Mouse (Mus musculus): ENCODE data around the gene Acsm2. TPM values are rescaled to one million over a fixed set of nuclear protein-coding genes. Genes with fewer than 3 reads are reported as not detected.
"Not testable (repeated sequence)": the region's sequence is repeated elsewhere in the genome, so short reads cannot be mapped to it uniquely, and the experiment has no call there.

Gene Acsm2
- total RNA-seq, 4 experiments from 2014 or later: not detected

DNA sequence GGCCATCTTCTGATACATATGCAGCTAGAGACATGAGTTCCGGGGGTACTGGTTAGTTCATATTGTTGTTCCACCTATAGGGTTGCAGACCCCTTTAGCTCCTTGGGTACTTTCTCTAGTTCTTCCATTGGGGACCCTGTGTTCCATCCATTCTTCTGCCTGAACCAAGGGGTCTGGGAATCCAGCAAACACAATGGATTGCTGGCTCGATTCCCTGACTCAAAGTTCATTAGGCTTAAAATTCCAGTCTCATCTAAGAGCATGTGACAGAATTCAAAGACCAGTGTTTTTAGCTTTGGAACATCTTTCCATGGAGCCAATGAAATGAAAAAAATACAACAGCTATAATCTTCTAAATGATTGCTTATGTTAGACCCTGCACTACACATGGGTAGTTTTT lies 8.3 kb downstream of the Acsm2 start:
- not testable (repeated sequence) for DNase-seq (ENCODE audit: low spot score in 2 of 2)

DNA sequence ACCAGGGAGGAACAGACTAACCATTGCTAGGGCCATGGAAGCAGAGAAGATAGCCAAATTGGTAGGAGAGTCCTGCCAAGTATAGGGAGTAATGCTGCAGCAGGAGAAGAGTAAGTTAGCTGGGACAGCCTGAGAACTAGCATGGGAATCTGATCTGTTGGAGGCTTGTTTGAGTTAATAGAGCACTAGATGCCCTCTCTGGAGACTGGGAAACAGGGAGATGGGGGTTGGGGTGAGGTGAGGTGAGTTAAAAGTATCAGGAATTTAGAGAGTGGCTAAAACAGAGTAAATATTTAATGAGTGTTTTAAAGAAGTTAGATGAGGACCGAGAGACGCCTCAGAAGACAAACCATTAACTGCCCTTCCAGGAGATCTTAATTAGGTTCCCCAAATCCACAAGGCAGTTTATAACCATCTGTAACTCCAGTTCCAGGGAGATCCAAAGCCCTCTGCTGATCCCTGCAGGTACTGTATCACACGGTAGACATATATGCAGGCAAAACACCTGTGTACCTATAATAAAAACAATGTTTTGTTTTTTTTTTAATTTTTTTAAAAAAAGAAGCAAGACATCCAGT lies 40.5 kb downstream of the Acsm2 start:
- DNase-seq (ENCODE audit: low spot score in 2 of 2): no peak

DNA sequence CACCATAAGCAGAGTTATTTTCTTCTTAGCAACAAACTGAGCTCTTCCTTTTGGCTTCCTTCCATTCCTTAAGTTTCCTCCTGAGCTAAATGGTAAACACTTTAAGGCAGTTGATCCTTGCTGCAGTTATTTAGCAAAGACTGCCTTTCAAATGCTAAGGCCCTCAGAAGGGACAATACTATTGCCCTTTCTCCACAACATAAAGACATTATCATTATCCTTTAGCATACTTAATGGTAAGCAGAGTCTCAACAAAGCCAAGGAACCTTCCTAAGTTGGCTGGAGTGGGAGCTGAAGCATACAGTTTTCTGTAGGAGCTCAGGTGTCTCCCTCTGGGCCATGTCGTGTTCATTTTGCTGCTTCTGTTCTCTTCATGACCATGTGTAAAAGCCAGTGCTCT lies 41.2 kb downstream of the Acsm2 start:
- no peak for DNase-seq (ENCODE audit: low spot score in 2 of 2)

DNA sequence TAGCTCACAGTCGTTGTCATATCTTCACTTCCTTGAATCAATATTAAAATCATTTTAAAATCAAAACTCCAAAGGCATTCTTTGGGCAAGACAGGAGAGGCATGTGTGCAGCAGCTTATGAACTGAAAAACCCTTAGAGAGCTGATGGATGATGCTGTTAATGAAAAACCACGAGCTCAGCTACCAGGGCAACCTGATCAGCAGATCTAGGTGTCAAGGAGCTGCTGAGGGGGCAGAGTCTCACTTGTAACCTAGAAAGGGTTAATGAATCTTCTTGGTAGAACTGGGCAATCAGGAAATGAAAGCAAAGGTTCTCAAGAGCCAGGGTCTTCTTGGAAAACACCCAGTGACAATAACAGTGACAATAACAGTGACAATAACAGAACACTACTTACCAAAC lies 42.4 kb downstream of the Acsm2 start:
- DNase-seq (ENCODE audit: low spot score in 2 of 2): no peak

DNA sequence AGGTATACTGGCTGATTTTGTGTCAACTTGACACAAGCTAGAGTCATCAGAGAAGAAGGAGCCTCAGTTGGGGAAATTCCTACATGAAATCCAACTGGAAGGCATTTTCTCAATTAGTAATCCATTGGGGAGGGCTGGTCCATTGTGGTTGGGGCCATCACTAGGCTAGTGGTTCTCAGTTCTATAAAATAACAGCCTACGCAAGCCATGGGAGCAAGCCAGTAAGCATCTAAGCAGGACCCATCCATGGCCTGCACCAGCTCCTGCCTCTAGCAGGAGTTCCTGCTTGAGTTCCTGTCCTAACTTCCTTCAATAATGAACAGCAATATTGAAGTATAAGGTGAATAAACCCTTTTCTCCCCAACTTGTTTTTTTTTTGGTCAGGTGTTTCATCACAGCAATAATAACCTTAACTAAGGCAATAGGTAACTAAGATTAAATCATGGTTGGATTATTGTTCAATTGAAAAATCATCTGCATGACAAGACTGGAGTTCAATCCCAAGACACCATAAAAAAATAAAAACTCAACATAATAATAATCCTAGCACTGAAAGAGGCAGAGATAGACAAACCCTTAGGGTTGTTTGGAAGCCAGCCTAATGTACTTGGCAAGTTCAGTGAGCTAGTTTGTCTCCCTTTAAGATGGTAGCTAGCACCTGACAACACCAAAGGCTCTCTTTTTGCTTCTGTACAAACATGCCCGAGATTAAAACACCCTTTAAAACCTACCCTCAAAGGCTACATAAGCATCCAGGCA lies 47.2 kb downstream of the Acsm2 start:
- DNase-seq (ENCODE audit: low spot score in 2 of 2): no peak

DNA sequence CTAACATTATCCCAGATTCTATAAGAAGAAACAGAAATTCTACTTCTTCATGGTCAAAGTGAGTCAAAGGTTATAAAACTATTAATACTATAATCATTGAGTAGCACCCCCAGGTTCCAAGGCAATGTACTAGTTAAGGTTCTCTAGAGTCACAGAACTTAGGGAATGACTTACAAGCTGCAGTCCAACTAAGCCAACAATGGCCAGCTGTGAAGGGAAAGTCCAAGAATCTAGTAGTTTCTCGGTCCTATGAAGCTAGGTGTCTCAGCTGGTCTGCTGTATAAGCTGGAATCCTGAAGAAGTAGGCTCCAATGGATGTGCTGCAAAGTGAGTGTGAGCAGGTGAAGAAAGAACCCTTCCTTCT lies 47.8 kb downstream of the Acsm2 start:
- no peak for DNase-seq (ENCODE audit: low spot score in 2 of 2)

DNA sequence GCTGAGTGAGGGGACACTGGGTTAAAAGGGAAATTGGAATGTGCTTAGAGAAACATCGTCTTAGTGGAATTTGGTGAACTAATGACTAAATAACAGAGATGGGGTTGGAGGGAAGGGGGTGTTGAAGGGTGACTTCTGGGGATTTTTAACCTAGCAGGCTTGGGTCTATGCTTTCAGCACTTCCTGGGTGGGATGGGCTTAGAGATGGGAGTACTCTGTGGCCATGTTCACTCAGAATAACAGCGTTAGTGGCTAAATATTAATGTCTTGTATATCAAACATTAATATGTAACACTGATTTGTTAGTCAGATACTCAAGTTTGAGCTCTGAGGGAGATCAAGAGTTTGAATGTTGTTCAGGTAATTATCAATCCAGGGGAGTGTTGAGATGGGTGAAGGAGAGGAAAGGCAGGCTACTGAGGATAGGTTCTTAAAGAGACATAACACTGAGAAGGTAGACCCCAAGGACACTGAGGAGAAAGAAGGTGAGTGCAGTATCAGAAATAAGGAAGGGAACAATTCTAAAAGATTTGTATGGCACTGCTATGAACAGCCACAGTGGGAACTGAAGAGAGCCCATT lies 50.9 kb downstream of the Acsm2 start:
- DNase-seq (ENCODE audit: low spot score in 2 of 2): no peak

DNA sequence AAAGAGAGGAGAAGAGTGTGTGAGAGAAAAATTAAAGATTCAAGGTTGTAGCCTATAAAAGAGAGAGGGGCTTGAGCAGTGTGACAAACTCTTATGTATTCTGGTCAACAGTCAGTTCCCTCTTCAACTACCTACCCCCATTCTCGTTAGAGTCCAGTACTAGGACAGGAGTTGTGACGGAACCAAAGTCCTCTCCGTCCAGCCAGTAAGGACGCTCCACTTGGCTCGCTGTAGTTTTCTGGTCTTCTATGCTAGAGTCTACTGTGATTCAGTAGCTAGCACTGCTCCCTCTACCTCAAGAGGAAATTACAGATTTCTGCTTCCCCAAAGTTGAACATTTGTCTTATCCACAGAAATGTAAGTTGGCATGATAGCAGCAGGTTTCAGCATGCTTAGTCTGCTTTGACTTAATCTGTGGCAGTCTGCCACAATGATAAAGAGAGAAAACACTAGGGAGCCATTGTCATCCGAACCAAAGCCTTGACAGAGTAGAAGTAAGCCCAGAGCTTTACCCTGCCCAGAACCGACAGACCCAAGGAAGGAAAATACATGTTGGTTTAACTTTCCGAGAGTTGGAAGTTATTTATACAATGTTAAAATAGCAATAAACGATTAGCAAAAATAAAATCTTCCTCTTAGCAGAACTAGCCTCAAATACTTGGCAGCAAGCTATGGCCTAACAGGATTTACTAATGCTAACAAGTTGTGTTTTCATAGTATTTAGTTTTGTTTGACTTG lies 52.0 kb downstream of the Acsm2 start:
- DNase-seq (ENCODE audit: low spot score in 2 of 2): no peak

DNA sequence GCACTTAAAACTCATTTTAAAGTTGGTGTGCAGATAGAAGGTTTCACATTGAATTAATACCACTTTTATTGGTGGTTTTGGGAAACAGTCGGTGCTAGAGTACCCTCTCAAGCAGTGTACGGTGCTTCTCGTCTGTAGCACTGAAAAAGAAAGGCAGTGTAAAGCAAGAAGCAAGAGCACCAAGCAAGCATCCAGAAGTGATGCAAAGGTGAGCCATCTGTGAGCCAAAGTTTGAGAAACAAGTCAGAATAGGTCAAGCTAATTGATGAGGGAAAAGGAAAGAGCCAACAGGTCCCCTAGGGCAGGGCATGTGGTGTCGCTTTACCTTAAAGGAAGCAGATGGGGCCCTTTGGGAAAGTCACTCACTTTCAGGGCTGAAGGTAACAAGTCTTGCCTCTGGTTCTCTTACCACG lies 52.5 kb downstream of the Acsm2 start, which contains the start of gene Acsm1:
TSS of gene Acsm1 (plus strand) at position 363 of the 413 bp plus-strand sequence.
- DNase-seq (ENCODE audit: low spot score in 2 of 2): no peak

DNA sequence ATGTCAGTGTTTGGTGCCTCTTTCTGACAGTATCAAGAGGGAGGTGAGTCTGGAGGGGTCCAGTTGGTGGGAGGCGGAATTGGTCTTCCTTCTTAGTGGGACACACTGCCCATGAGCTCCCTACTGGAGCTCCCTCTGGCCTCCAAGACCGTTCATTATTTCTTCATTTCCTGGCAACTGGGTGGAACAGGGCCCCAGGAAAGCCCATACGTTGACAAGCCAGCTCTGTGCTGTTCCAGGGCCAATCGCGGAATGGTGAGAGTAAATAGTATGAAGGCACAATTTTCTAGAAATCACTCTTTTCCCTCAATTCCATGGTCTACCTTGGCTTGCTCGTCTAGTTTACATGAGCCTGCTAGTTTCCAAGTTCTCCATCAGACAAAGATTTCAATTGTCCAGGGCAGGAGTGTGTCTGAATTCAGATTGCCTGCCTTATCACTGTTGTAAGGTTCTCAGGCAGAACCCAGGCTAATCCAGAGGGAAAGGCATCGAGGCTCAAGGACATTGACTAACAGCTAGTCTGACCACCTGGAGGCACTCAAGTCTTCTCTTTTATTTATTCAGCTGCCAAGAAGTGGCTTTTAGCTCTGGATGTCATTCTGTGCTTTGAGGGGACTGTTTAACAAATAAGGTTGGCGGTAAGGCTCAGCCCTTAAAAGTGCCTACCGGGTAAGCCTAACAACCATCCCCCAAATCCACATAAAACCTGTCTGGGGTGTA lies 53.8 kb downstream of the Acsm2 start:
- no peak for DNase-seq (ENCODE audit: low spot score in 2 of 2)

DNA sequence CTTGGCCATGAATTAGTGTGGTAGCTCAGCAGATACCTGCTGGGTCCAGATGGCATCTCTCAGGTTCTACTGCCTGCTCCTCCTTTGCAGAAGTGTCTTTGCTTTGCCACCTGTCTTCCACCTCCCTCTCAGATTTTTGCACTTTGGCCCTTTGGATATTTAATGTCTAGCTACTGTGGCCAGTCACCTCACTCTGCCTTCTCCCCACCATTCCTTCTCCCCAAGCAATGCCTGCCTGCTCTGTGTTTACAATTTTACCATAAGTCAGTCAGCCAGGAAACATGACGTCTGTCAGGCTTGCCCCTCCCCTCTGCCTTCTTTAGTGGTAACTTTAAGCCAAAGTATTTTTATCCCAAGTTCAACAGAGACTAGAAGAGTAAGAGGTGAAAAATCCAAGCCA lies 62.4 kb downstream of the Acsm2 start:
- no peak for DNase-seq (ENCODE audit: low spot score in 2 of 2)

DNA sequence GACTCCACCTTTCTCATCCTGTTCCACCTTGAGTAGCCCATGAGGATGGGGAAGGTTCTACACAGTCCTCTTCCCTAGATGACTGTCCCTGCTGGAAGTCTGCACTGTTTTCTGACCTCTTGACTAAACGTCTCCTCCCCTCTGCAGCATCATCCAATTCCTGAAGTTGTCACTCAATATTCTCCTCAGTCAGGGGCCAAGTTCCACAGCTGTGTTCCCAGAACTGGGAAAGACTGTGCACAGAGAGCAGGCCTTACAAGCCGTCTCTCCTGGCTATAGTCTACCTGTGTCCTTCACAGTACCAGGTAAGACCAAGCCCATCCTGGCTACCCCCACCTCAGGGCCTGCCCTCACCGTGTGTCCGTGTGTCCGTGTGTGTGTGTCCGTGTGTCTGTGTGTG lies 63.5 kb downstream of the Acsm2 start:
- no peak for DNase-seq (ENCODE audit: low spot score in 2 of 2)

DNA sequence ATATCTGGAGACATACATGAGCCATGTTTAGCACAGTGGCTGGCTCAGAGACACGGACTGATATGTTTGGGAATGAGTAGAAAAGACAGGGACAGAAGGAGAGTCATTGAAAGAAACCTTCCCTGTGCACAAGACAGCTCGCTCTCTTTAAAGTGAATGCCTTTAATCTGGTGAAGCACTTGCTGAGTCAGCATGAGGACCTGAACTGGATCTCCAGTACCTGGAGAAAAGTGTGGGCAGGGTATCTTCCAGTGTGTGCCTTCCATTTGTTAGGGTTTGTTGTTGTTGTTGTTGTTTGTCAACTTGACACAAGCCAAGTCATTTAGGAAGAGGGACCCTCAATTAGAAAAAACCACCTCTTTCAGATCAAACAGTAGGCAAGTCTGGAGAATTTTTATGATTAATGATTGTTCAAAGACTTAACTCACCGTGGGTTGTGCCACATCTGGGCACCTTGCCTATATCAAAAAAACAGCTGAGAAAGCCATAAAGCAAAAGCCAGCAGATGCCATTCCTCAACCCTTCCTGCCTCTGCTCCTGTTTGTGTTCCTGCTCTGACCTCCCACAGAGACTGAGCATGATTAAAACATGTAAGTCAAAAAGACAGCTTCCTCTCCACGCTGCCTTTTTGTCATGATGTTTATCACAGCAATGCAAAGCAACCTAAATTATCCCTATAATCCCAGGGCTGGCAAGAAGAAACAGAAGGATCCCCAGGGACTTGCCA lies 64.2 kb downstream of the Acsm2 start:
- DNase-seq (ENCODE audit: low spot score in 2 of 2): no peak

DNA sequence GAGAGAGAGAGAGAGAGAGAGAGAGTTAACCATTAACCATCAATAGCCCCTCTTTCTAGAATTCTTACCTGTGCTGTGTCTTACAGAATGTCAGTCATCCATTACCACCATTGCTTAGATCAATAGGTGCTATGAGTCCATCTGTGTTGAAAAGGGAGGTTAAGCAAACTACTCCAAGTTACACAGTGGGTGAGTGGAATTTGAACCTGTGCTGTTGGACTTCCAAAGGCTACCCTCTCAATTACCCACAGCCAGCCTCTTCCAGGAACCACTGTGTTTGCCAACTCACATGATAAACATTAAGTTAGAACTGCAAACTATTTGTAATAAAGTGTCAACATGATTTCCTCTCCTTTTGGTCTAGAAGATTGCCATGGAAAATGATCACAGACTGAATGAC lies 66.0 kb downstream of the Acsm2 start:
- no peak for DNase-seq (ENCODE audit: low spot score in 2 of 2)

DNA sequence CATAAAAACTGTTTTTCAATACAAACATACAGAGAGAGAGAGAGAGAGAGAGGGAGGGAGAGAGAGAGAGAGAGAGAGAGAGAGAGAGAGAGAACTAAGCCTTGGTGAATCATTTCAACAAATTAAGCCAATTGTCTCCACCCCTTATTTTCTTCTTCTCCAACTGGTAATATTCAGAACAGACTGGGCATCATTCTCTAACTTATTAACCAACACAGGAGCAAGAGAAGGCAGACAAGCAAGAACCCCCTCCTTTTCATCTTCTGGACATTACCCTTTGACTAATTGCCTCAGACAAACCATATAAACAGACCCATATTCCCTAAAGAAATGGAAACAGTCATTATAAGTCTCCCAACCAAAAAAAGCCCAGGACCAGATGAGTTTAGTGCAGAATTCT lies 84.6 kb downstream of the Acsm2 start:
- DNase-seq (ENCODE audit: low spot score in 2 of 2): no peak

DNA sequence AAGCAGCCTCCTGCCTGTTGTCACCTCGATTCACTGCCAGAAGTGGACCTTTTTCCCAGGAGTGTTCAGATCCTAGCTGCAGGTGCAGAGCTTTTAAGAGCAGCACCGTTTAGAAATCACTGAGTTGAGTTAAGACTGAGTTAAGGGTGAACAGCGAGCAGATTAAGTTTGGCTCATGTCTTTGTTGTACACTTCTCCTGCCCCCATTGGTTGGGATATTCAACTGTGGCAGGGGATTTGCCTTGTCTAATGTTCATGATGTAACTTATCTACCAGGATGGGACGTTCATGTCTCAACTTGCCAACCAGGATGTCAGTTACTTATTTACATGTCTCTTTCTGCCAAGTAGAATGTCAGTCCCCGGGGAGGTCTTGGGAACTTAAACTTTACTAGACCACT lies 88.2 kb downstream of the Acsm2 start:
- DNase-seq (ENCODE audit: low spot score in 2 of 2): no peak

Other genes with a start within 250 kb of the Acsm2 start
- gene Gp2, start 95.1 kb upstream of the Acsm2 start, total RNA-seq (2022): not detected
- not detected for gene Umod, start 75.1 kb upstream of the Acsm2 start, total RNA-seq (2022)
- gene Acsm5, start 34.9 kb upstream of the Acsm2 start, total RNA-seq (2022): 1 to 10 TPM in 2 of 4 experiments, under 1 TPM in 2; 0.48 to 2.5 (median 1.4) TPM
- gene Pdilt, start 30.9 kb upstream of the Acsm2 start, total RNA-seq (2022): not detected
- gene Acsm1, start 52.7 kb downstream of the Acsm2 start, total RNA-seq (2022): under 1 TPM; 0.19 to 0.88 (median 0.58) TPM
- not detected for gene Acsm4, start 135.7 kb downstream of the Acsm2 start, total RNA-seq (2022)
- gene Thumpd1, start 166.5 kb downstream of the Acsm2 start, total RNA-seq (2022): 10 to 100 TPM; 16.1 to 22.1 (median 19.4) TPM
- 1 to 10 TPM in 1 of 4 experiments, under 1 TPM in 3; 0.12 to 1.6 (median 0.39) TPM for gene Acsm3, start 206.6 kb downstream of the Acsm2 start, total RNA-seq (2022)
- under 1 TPM in 1 of 4 experiments, not detected in 3; 0.64 TPM for gene Rexo5, start 239.7 kb downstream of the Acsm2 start, total RNA-seq (2022)
- gene Eri2, start 239.7 kb downstream of the Acsm2 start, total RNA-seq (2022): 1 to 10 TPM in 3 of 4 experiments, under 1 TPM in 1; 0.88 to 1.1 (median 1.1) TPM

Data from gastrocnemius, adult 8-10 months (tissue).